ENCODE assay signal across 8 mouse cellular contexts in the genomic region with DNA sequence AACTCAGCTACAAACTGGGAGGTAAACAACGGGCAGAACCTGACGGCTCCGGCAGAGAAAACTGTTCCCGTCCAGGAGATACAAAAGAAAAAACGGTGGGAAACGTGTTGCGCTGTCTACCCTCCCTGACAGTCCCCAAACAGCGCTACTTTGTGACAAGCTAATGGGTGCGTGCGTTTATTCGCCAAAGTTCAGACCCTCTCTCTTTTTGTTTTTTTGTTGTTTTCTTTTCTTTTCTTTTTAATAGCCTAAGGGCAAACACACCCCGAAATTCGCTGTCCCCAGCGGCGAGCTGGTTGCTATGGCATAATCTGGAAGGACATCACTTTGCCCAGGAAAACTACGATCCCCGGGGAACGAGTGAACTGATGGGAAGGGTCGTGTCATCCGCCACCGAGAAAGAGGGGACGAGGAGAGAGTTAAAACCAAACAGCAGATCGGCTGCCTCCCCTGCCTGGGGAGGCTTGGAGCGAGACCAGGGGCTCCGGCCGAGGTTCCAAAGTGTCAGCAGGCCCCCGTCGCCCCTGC. TPM values are rescaled to one million over a fixed set of nuclear protein-coding genes. Genes with fewer than 3 reads are reported as not detected.
DNase-seq lines count a peak whose midpoint lies in the region; ATAC-seq and TF ChIP-seq lines count a peak whose summit lies in the region.

No protein-coding gene starts in this region.

- intact Hi-C loops in heart, postnatal 14 days (cut with DNase I): loop anchor here (2.0 kb wide), 1 partner anchor 16 kb away; no protein-coding TSS in a partner anchor

- H3K9me3 ChIP-seq in heart, embryonic 15.5 days (replicated peaks): no peaks in the 10 kb centered on the region
- H3K9me3 ChIP-seq in G1E (replicated peaks): no peaks in the 10 kb centered on the region
- H3K9me3 ChIP-seq in forebrain, embryonic 16.5 days (ENCODE audit: control insufficient read depth, low read length): no peaks in the 10 kb centered on the region

- H3K4me3 ChIP-seq in heart, embryonic 15.5 days: peak overlapping the region; percentile 78
- peak overlapping the region; percentile 88 for H3K4me3 ChIP-seq in G1E (ENCODE audit: low read depth, low read length)
- H3K4me3 ChIP-seq in forebrain, embryonic 16.5 days (replicated peaks; ENCODE audit: low read length): peak overlapping the region; percentile 95

- no peak for TF ChIP-seq CTCF in G1E (IDR thresholded peaks at IDR 0.05; ENCODE audit: low read depth, low read length)

- peak overlapping the region; percentile 98 for H3K9ac ChIP-seq in heart, embryonic 15.5 days
- peak overlapping the region; percentile 100 for H3K9ac ChIP-seq in forebrain, embryonic 16.5 days (replicated peaks; ENCODE audit: low read depth, low read length)

- H3K27me3 ChIP-seq in heart, embryonic 15.5 days: no peaks in the 10 kb centered on the region
- H3K27me3 ChIP-seq in G1E (ENCODE audit: insufficient read depth, low read length): no peaks in the 10 kb centered on the region
- no peaks in the 10 kb centered on the region for H3K27me3 ChIP-seq in forebrain, embryonic 16.5 days (replicated peaks; ENCODE audit: control insufficient read depth, insufficient read depth, low read length)

- H3K36me3 ChIP-seq in heart, embryonic 15.5 days: no peaks in the 10 kb centered on the region
- H3K36me3 ChIP-seq in G1E (replicated peaks): peaks cover 7% of the 10 kb centered on the region
- no peaks in the 10 kb centered on the region for H3K36me3 ChIP-seq in forebrain, embryonic 16.5 days (ENCODE audit: control insufficient read depth, insufficient read depth)

- peak overlapping the region; percentile 98 for H3K27ac ChIP-seq in heart, embryonic 15.5 days
- H3K27ac ChIP-seq in forebrain, embryonic 16.5 days (ENCODE audit: low read length): peak overlapping the region; percentile 99

- H3K4me1 ChIP-seq in heart, embryonic 15.5 days (replicated peaks): peaks cover 24% of the 10 kb centered on the region
- peaks cover 64% of the 10 kb centered on the region for H3K4me1 ChIP-seq in G1E (ENCODE audit: insufficient read depth, low read depth, low read length)
- peaks cover 20% of the 10 kb centered on the region for H3K4me1 ChIP-seq in forebrain, embryonic 16.5 days (replicated peaks; ENCODE audit: control insufficient read depth, insufficient read depth, low read length)

- peak overlapping the region; percentile 90 for H3K4me2 ChIP-seq in heart, embryonic 15.5 days
- peak overlapping the region; percentile 62 for H3K4me2 ChIP-seq in forebrain, embryonic 16.5 days (ENCODE audit: low read length)

- DNase-seq in heart, postnatal 14 days: no peak
- no peak for DNase-seq in G1E (ENCODE audit: low spot score)
- DNase-seq in mesoderm, embryonic 11.5 days (ENCODE audit: low read depth, low spot score): peak; percentile 59
- DNase-seq in left cerebral cortex, adult 9 months (ENCODE audit: low spot score in 2 of 2): no peak
- DNase-seq in T-cell, adult 2 months (ENCODE audit: low spot score): no peak
- DNase-seq in kidney, postnatal 4 days: no peak

- WGBS in heart, embryonic 15.5 days: 0% methylated on average over 28 of the region's 28 CpGs
- 0% methylated on average over 28 of the region's 28 CpGs for WGBS in forebrain, embryonic 16.5 days

- no peak for ATAC-seq in heart, embryonic 15.5 days (replicated peaks; ENCODE audit: insufficient number of reproducible peaks, insufficient read depth, low FRiP score, low read depth)
- no peak for ATAC-seq in G1E (ENCODE audit: extremely low read depth, insufficient number of reproducible peaks, low FRiP score, poor library complexity, severe bottlenecking)
- no peak for ATAC-seq in forebrain, embryonic 16.5 days

RNA-seq across cellular contexts. Expression of a gene that starts 0.8 kb away (rescaled TPM):
- polyA plus RNA-seq in heart, embryonic 15.5 days (2015; fragmentation: Nextera tagmentation; extraction: Ambion mirVana): 15.1 and 17.7 TPM in 2 replicates
- 10 to 100 TPM; 23.7 to 25.8 TPM for total RNA-seq in heart, postnatal 14 days (2021)
- 102 and 103 TPM in 2 replicates for total RNA-seq in G1E (2014; fragmentation: Nextera tagmentation)
- total RNA-seq in G1E (2017): 62.8 and 70.0 TPM in 2 replicates
- polyA plus RNA-seq in G1E (2012): 1.5 and 1.6 TPM in 2 replicates
- 60.7 and 63.6 TPM in 2 replicates for polyA plus RNA-seq in forebrain, embryonic 16.5 days (2015; fragmentation: Nextera tagmentation; extraction: Ambion mirVana)
